31 mouse cellular contexts compared by ENCODE assay signal in the genomic region with DNA sequence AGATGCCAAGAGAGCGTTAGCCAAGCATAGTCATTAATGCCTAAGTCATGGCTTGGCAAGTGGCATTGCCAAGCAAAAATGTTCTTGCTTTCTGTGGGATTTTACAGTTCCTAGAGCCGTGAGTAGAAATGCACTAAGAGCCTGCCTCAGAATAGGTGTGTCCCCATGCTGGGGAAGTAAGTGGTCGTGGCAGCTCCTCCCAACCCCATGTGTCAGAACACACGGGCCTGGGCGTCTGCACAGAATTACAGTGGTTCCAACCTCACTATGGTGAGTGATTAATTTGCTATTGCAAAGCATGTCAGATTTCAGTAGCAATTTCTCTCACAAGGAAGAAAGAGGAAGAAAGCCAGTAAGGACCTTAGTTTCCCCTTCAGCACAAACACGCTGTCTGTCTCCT. TPM values are rescaled to one million over a fixed set of nuclear protein-coding genes. Genes with fewer than 3 reads are reported as not detected.
DNase-seq lines count a peak whose midpoint lies in the region; ATAC-seq and TF ChIP-seq lines count a peak whose summit lies in the region.
"Had no signal": no experiment of that assay in that cellular context is flagged by ENCODE, and none has a peak within 500 bp of the region (broad histone marks: within the 10 kb centered on the region; RNA-seq: fewer than 3 reads in every experiment).

No protein-coding gene starts in this region.

- no peak overlapping the region for H3K4me2 ChIP-seq in hindbrain, embryonic 11.5 days (replicated peaks; ENCODE audit: low read depth, low read length)
- H3K4me2 ChIP-seq: heart, embryonic 11.5 days; limb, embryonic 12.5 days; lung, embryonic 15.5 days had no signal

- no peak overlapping the region for H3K27ac ChIP-seq in heart, embryonic 10.5 days
- no peak overlapping the region for H3K27ac ChIP-seq in MEL (ENCODE audit: control insufficient read depth, low read depth, low read length)
- no peak overlapping the region for H3K27ac ChIP-seq in hindbrain, embryonic 11.5 days (ENCODE audit: low read depth, low read length)
- H3K27ac ChIP-seq: hindbrain, embryonic 10.5 days; hindbrain, postnatal 0 days; limb, embryonic 12.5 days; liver, embryonic 14.5 days; lung, embryonic 15.5 days; midbrain, embryonic 10.5 days had no signal

- H3K9me3 ChIP-seq in heart, embryonic 10.5 days, result no peaks in the 10 kb centered on the region
- H3K9me3 ChIP-seq in E14TG2a.4 (ENCODE audit: low read length), result 0 out of 2 replicates have a peak, but pooled peaks cover 6% of the 10 kb centered on the region
- no peaks in the 10 kb centered on the region for H3K9me3 ChIP-seq in MEL (replicated peaks; ENCODE audit: insufficient read depth, low read length)
- no peaks in the 10 kb centered on the region for H3K9me3 ChIP-seq in hindbrain, embryonic 11.5 days (ENCODE audit: control insufficient read depth, low read length)
- H3K9me3 ChIP-seq: hindbrain, embryonic 10.5 days; limb, embryonic 12.5 days; lung, embryonic 15.5 days; midbrain, embryonic 10.5 days had no signal

- no peak for TF ChIP-seq POLR2A in MEL (IDR thresholded peaks at IDR 0.05; ENCODE audit: control insufficient read depth in 1 of 2, insufficient read depth in 1 of 2, low read depth in 1 of 2, low read length in 2 of 2, poor library complexity in 1 of 2)

- TF ChIP-seq CTCF in E14TG2a.4 (conservative IDR thresholded peaks at IDR 0.05; ENCODE audit: low read length) (no peak), MEL (IDR thresholded peaks at IDR 0.05 in 2 of 3, conservative IDR thresholded peaks at IDR 0.05 in 1 of 3; ENCODE audit: control insufficient read depth in 1 of 3, insufficient read depth in 1 of 3, low read depth in 2 of 3, low read length in 3 of 3, poor library complexity in 1 of 3, severe bottlenecking in 1 of 3) (no peak)

- WGBS in heart, embryonic 10.5 days, result 75% methylated on average over 6 of the region's 6 CpGs
- 56% methylated on average over 6 of the region's 6 CpGs for WGBS in hindbrain, embryonic 11.5 days

- H3K79me2 ChIP-seq in MEL (ENCODE audit: control insufficient read depth, insufficient read depth, low read length, poor library complexity), result peaks cover 80% of the 10 kb centered on the region

- peaks cover 56% of the 10 kb centered on the region for H3K4me1 ChIP-seq in heart, embryonic 10.5 days
- H3K4me1 ChIP-seq in E14TG2a.4 (replicated peaks; ENCODE audit: low read depth, low read length), result peaks cover 52% of the 10 kb centered on the region
- peaks cover 0 to 6% of the 10 kb centered on the region in 2 experiments; a peak in 3 of 4 replicates for H3K4me1 ChIP-seq in MEL (ENCODE audit: control insufficient read depth in 1 of 2, insufficient read depth in 2 of 2, low read length in 2 of 2)
- no peaks in the 10 kb centered on the region for H3K4me1 ChIP-seq in hindbrain, embryonic 11.5 days (replicated peaks; ENCODE audit: control insufficient read depth, insufficient read depth, low read length)

- peak; percentile 81 to 82 for ATAC-seq in hematopoietic stem cell, adult 5-6 weeks (replicated peaks in 1 of 2; ENCODE audit: insufficient read depth in 1 of 2, low FRiP score in 2 of 2, low TSS enrichment in 1 of 2, low read depth in 1 of 2, poor library complexity in 2 of 2, severe bottlenecking in 2 of 2)
- ATAC-seq in hindbrain, embryonic 11.5 days (ENCODE audit: low FRiP score), result no peak
- ATAC-seq: hindbrain, postnatal 0 days; intestine, embryonic 16.5 days; midbrain, embryonic 16.5 days had no signal

- no peaks in the 10 kb centered on the region for H3K36me3 ChIP-seq in heart, embryonic 10.5 days
- H3K36me3 ChIP-seq in E14TG2a.4 (ENCODE audit: insufficient read depth, low read length), result no peaks in the 10 kb centered on the region
- H3K36me3 ChIP-seq in MEL (ENCODE audit: control insufficient read depth in 1 of 2, insufficient read depth in 2 of 2, low read length in 2 of 2), result peaks cover 25 to 65% of the 10 kb centered on the region in 2 experiments
- H3K36me3 ChIP-seq in hindbrain, embryonic 11.5 days (ENCODE audit: control insufficient read depth, insufficient read depth, low read length), result no peaks in the 10 kb centered on the region
- H3K36me3 ChIP-seq: lung, embryonic 15.5 days; midbrain, embryonic 10.5 days had no signal

- TF ChIP-seq EP300 in MEL (IDR thresholded peaks at IDR 0.05; ENCODE audit: low read depth in 1 of 2, low read length in 2 of 2), result no peak

- no peak overlapping the region for H3K9ac ChIP-seq in MEL (ENCODE audit: control insufficient read depth, low read depth, low read length, poor library complexity, severe bottlenecking)
- no peak overlapping the region for H3K9ac ChIP-seq in hindbrain, embryonic 11.5 days (ENCODE audit: low read depth, low read length)
- H3K9ac ChIP-seq: limb, embryonic 12.5 days; liver, embryonic 14.5 days; lung, embryonic 15.5 days had no signal

- no peak for TF ChIP-seq RAD21 in MEL (IDR thresholded peaks at IDR 0.05; ENCODE audit: low read depth, low read length)

- peak; percentile 61 for DNase-seq in heart, adult 11 months
- DNase-seq in heart, embryonic 10.5 days (ENCODE audit: low spot score), result no peak
- peak; percentile 50 for DNase-seq in MEL (ENCODE audit: low read depth, low spot score)
- no peak for DNase-seq in hindbrain, embryonic 11.5 days (ENCODE audit: low spot score)
- DNase-seq in testis, postnatal 10 days (ENCODE audit: low spot score), result no peak
- no peak for DNase-seq in gastrocnemius, postnatal 4 days (ENCODE audit: low spot score in 2 of 2)
- DNase-seq: adrenal gland, postnatal 10 days; B cell, adult 2 months; cerebellum, adult 9-11 months; gastrocnemius, postnatal 36 days; kidney, adult 9 months; kidney, postnatal 36 days; lung, postnatal 4 days; right cerebral cortex, postnatal 14 days; spleen, adult 18-20 months had no signal

- no peak overlapping the region for H3K4me3 ChIP-seq in heart, embryonic 10.5 days
- H3K4me3 ChIP-seq in E14TG2a.4 (replicated peaks; ENCODE audit: low read length) (peak overlapping the region; percentile 21; the same call in 1 of the 2 replicates), MEL (ENCODE audit: control insufficient read depth in 1 of 2, insufficient read depth in 1 of 2, low read depth in 2 of 2, low read length in 2 of 2) (no peak overlapping the region)
- no peak overlapping the region for H3K4me3 ChIP-seq in hindbrain, embryonic 11.5 days (ENCODE audit: low read depth, low read length)
- H3K4me3 ChIP-seq: hindbrain, embryonic 10.5 days; limb, embryonic 12.5 days; lung, embryonic 15.5 days; midbrain, embryonic 10.5 days had no signal

- H3K27me3 ChIP-seq in heart, embryonic 10.5 days (ENCODE audit: insufficient read depth, poor library complexity, severe bottlenecking), result no peaks in the 10 kb centered on the region
- H3K27me3 ChIP-seq in E14TG2a.4 (ENCODE audit: insufficient read depth, low read length) (no peaks in the 10 kb centered on the region), MEL (ENCODE audit: control insufficient read depth in 1 of 2, insufficient read depth in 2 of 2, low read length in 2 of 2) (no peaks in the 10 kb centered on the region)
- no peaks in the 10 kb centered on the region for H3K27me3 ChIP-seq in hindbrain, embryonic 11.5 days (ENCODE audit: control insufficient read depth, insufficient read depth, low read length)
- H3K27me3 ChIP-seq: CH12.LX; limb, embryonic 12.5 days; lung, embryonic 15.5 days had no signal

TF ChIP-seq in MEL, 35 proteins besides CTCF, POLR2A, EP300 and RAD21 (continues in another document):
- TF ChIP-seq ZKSCAN1 (IDR thresholded peaks at IDR 0.05; ENCODE audit: low read depth, low read length) (no peak), JUND (IDR thresholded peaks at IDR 0.05; ENCODE audit: low read depth, low read length) (no peak), ZMIZ1 (IDR thresholded peaks at IDR 0.05; ENCODE audit: low read depth, low read length) (no peak), RCOR1 (IDR thresholded peaks at IDR 0.05; ENCODE audit: low read depth, low read length) (no peak), MEF2A (IDR thresholded peaks at IDR 0.05; ENCODE audit: extremely low read depth, insufficient replicate concordance, low read depth, low read length, poor library complexity, severe bottlenecking) (no peak), TBP (IDR thresholded peaks at IDR 0.05; ENCODE audit: low read depth, low read length) (no peak), ELF1 (IDR thresholded peaks at IDR 0.05; ENCODE audit: low read depth, low read length) (no peak), MYC (IDR thresholded peaks at IDR 0.05; ENCODE audit: low read depth, low read length) (no peak), ETS1 (IDR thresholded peaks at IDR 0.05; ENCODE audit: low read depth, low read length) (no peak), MAX (IDR thresholded peaks at IDR 0.05; ENCODE audit: low read length) (no peak), MAFK (IDR thresholded peaks at IDR 0.05; ENCODE audit: borderline replicate concordance, low read depth, low read length) (no peak), HCFC1 (IDR thresholded peaks at IDR 0.05; ENCODE audit: low read depth, low read length) (no peak), USF2 (IDR thresholded peaks at IDR 0.05; ENCODE audit: borderline replicate concordance in 1 of 2, insufficient read depth in 1 of 2, low read depth in 1 of 2, low read length in 2 of 2) (no peak), POLR2AphosphoS5 (IDR thresholded peaks at IDR 0.05; ENCODE audit: borderline replicate concordance, low read depth, low read length) (no peak), USF1 (IDR thresholded peaks at IDR 0.05; ENCODE audit: low read depth, low read length) (no peak), TAL1 (IDR thresholded peaks at IDR 0.05; ENCODE audit: low read length) (no peak), ZNF384 (IDR thresholded peaks at IDR 0.05; ENCODE audit: low read depth, low read length) (no peak), GATA1 (IDR thresholded peaks at IDR 0.05; ENCODE audit: low read depth, low read length) (no peak)

RNA-seq across cellular contexts. Expression of a gene that starts 33.9 kb away (rescaled TPM):
- 13.5 and 23.5 TPM in 2 replicates for polyA plus RNA-seq in heart, embryonic 10.5 days (2016; fragmentation: Nextera tagmentation; extraction: Ambion mirVana)
- 37.0 and 43.8 TPM in 2 replicates for total RNA-seq in MEL (2012; rRNA removed)
- 100 to 1,000 TPM in 1 of 2 experiments, 10 to 100 TPM in 1; 83.8 to 112 TPM for polyA plus RNA-seq in MEL (2012; ENCODE audit: insufficient read depth in 1 of 2, insufficient read length in 2 of 2, low read depth in 1 of 2, low replicate concordance in 2 of 2, missing spikeins in 1 of 2)
- total RNA-seq in hematopoietic stem cell, adult 5-6 weeks (2017), result 69.0 and 78.6 TPM in 2 replicates
- polyA plus RNA-seq in hindbrain, embryonic 11.5 days (2014; fragmentation: Nextera tagmentation; extraction: Ambion mirVana), result 66.6 and 71.7 TPM in 2 replicates
- under 1 TPM; 0.67 to 0.83 TPM for total RNA-seq in gastrocnemius, postnatal 4 days (2021)

RNA-seq across cellular contexts. Expression of a gene that starts 36.9 kb away (rescaled TPM):
- polyA plus RNA-seq in heart, embryonic 10.5 days (2016; fragmentation: Nextera tagmentation; extraction: Ambion mirVana), result not detected in 2 replicates
- not detected in 2 replicates for total RNA-seq in MEL (2012; rRNA removed)
- not detected for polyA plus RNA-seq in MEL (2012; ENCODE audit: insufficient read depth in 1 of 2, insufficient read length in 2 of 2, low read depth in 1 of 2, low replicate concordance in 2 of 2, missing spikeins in 1 of 2)
- total RNA-seq in hematopoietic stem cell, adult 5-6 weeks (2017), result not detected in 2 replicates
- polyA plus RNA-seq in hindbrain, embryonic 11.5 days (2014; fragmentation: Nextera tagmentation; extraction: Ambion mirVana), result not detected in 2 replicates
- not detected for total RNA-seq in gastrocnemius, postnatal 4 days (2021)
- total RNA-seq: adrenal gland, postnatal 10 days; CH12.LX; gastrocnemius, adult 18-20 months; gastrocnemius, postnatal 36 days; hindbrain, postnatal 0 days had no signal
- polyA plus RNA-seq: embryonic facial prominence, embryonic 11.5 days; heart, embryonic 11.5 days; heart, postnatal 0 days; hindbrain, embryonic 10.5 days; hindbrain, postnatal 0 days; intestine, embryonic 16.5 days; limb, embryonic 12.5 days; liver, embryonic 14.5 days; lung, embryonic 15.5 days; midbrain, embryonic 10.5 days; midbrain, embryonic 16.5 days; urinary bladder, adult 2 months had no signal

Comparison
In these comparisons a context has a peak if more than half of its experiments do, and no peak if none do; other contexts are left out.
1. DNase-seq: peak in heart, adult 11 months (single experiment) and MEL (single experiment); none in heart, embryonic 10.5 days (single experiment), hindbrain, embryonic 11.5 days (single experiment), testis, postnatal 10 days (single experiment) and gastrocnemius, postnatal 4 days (0 of 2).
2. RNA of a gene that starts 33.9 kb away (total RNA-seq): 69.0 to 78.6 TPM in hematopoietic stem cell, adult 5-6 weeks and 37.0 to 43.8 TPM in MEL; 0.67 to 0.83 TPM in gastrocnemius, postnatal 4 days; every median in the first group is over 10 times any median in the second.